Mouse (Mus musculus): ENCODE results near the gene Map3k3. TPM values are rescaled to one million over a fixed set of nuclear protein-coding genes. Genes with fewer than 3 reads are reported as not detected.

Gene Map3k3
- polyA plus RNA-seq, 1 experiment from 2014 or later, result 20.6 TPM

DNA sequence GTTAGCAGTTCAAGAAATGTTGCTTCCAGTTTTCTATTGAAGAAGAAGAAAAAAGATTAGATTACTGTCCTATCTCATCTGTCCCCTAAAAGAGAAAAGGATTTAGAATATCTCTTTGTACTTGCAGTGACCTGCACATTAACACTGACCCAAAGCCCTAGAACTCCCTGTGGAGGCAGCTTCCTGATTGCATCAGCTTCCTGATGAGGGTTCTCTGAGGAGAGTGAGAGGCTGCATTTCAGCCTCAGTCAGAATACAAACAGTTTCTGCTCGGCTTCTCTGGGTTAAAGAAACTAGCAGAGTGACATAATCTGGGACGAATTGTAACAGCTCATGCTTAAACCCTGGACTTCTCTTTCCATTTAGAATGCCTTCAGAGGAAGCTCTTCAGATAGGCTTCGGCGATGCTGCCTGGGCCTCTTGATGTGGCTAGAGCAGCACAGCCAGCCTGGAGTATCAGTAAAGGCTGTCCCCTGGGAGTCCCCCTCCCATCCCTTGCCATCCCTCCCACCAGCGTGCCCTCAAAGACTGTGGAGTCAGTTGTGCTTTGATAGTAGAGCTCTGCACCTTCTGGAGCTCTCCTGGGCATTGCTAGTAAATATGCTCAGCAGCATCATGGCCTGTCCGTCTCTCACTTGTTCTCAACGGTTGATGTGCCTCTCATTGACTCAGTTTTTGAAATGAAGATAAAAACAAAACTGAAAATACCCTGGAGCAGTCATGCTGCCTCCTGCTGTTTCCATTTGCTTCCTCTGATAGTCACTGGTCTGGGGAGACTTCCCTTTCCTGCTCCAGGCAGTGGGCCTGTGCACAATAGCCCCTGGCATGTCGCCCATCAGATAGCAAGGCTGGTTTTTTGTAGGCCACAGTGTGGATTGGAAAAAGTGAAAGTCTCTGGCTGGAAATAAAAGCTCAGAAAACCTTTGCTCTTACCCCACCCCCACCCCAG is 50.4 kb downstream of the Map3k3 start:
- DNase-seq (ENCODE audit: low spot score) (no peak), ATAC-seq (replicated peaks; ENCODE audit: low FRiP score) (no peak)
- Histone ChIP-seq H3K27me3 (ENCODE audit: control insufficient read depth, insufficient read depth, low read length) (no peaks in the 10 kb centered on the region), H3K4me3 (ENCODE audit: low read depth, low read length) (no peak overlapping the region), H3K4me2 (ENCODE audit: low read depth, low read length, severe bottlenecking) (no peak overlapping the region), H3K27ac (ENCODE audit: low read depth, low read length) (0 out of 2 replicates have a peak overlapping the region, but pooled peaks have one; percentile 7), H3K36me3 (ENCODE audit: control insufficient read depth, insufficient read depth, low read length) (no peaks in the 10 kb centered on the region), H3K9me3 (ENCODE audit: control insufficient read depth, low read length) (no peaks in the 10 kb centered on the region), H3K9ac (ENCODE audit: low read length) (no peak overlapping the region), H3K4me1 (replicated peaks; ENCODE audit: control insufficient read depth, insufficient read depth, low read length) (no peaks in the 10 kb centered on the region)
- WGBS, result 45% methylated on average over 8 of the region's 8 CpGs

DNA sequence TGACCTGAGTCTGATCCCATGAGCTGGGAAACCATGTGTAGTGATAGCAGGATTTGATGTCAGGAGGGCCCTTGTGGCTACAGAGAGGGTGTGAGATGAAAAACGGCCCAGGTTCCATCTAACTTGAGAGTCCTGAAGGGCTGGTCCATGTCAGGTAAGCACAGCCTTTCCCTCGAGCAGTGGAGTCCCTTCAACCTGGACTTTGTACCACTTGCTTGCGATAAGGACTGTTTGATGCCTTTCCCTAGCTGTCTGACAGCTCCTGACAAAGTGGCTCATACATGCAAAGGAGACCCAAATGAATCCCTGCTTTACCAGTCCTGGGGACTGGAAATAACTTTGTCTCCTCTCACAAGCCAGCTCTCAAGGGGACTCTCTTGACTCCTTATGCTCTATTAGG is 66.8 kb downstream of the Map3k3 start:
- no peaks in the 10 kb centered on the region for H3K27me3 ChIP-seq (ENCODE audit: control insufficient read depth, insufficient read depth, low read length)
- H3K36me3 ChIP-seq (ENCODE audit: control insufficient read depth, insufficient read depth, low read length), result no peaks in the 10 kb centered on the region; the same call in 1 of the 2 replicates
- H3K27ac ChIP-seq (ENCODE audit: low read depth, low read length), result no peak overlapping the region
- no peak for DNase-seq (ENCODE audit: low spot score)
- no peak for ATAC-seq (replicated peaks; ENCODE audit: low FRiP score)
- no peak overlapping the region for H3K9ac ChIP-seq (ENCODE audit: low read length)
- no peaks in the 10 kb centered on the region for H3K4me1 ChIP-seq (replicated peaks; ENCODE audit: control insufficient read depth, insufficient read depth, low read length)
- H3K4me2 ChIP-seq (ENCODE audit: low read depth, low read length, severe bottlenecking), result no peak overlapping the region
- WGBS, result 89% methylated on average over 3 of the region's 3 CpGs
- no peak overlapping the region for H3K4me3 ChIP-seq (ENCODE audit: low read depth, low read length)
- H3K9me3 ChIP-seq (ENCODE audit: control insufficient read depth, low read length), result no peaks in the 10 kb centered on the region

DNA sequence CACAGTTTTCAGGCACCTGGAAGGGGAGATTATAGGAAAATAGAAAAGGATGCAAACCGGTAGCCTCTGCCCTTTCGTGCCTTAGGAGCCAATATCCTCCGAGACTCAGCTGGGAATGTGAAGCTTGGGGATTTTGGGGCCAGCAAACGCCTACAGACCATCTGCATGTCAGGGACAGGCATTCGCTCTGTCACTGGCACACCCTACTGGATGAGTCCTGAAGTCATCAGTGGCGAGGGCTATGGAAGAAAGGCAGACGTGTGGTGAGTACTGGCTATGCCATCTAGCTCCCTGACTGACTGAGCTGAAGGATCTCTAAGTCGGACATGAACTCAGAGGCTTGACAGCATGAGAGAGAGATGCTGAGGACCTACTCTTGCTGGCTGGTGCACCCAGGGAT is 67.7 kb downstream of the Map3k3 start:
- H3K4me1 ChIP-seq (replicated peaks; ENCODE audit: control insufficient read depth, insufficient read depth, low read length), result no peaks in the 10 kb centered on the region
- peaks cover 6% of the 10 kb centered on the region; the same call in 1 of the 2 replicates for H3K36me3 ChIP-seq (ENCODE audit: control insufficient read depth, insufficient read depth, low read length)
- ATAC-seq (replicated peaks; ENCODE audit: low FRiP score) (no peak), DNase-seq (ENCODE audit: low spot score) (no peak)
- H3K9me3 ChIP-seq (ENCODE audit: control insufficient read depth, low read length), result no peaks in the 10 kb centered on the region
- H3K4me3 ChIP-seq (ENCODE audit: low read depth, low read length), result no peak overlapping the region
- 75% methylated on average over 8 of the region's 8 CpGs for WGBS
- H3K4me2 ChIP-seq (ENCODE audit: low read depth, low read length, severe bottlenecking), result no peak overlapping the region
- H3K27ac ChIP-seq (ENCODE audit: low read depth, low read length), result no peak overlapping the region
- H3K9ac ChIP-seq (ENCODE audit: low read length), result no peak overlapping the region
- no peaks in the 10 kb centered on the region for H3K27me3 ChIP-seq (ENCODE audit: control insufficient read depth, insufficient read depth, low read length)

DNA sequence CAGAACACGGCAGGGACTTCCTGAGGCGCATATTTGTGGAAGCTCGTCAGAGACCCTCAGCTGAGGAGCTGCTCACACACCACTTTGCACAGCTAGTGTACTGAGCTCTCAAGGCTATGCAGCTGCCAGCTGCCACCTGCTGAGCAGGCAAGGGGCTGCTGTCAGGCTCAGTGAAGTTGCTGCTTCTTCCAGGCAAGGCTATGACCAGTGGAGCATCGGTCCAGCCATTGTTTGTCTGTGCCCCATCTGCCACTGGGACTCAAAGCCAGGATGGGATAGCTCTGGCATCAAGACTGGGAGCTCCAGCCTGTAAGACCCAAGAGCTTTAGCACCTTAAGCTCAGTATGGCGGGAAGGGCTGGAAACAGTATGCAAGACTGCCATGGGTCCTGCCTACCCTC is 69.7 kb downstream of the Map3k3 start:
- peaks cover 5% of the 10 kb centered on the region for H3K4me1 ChIP-seq (replicated peaks; ENCODE audit: control insufficient read depth, insufficient read depth, low read length)
- no peak overlapping the region for H3K4me3 ChIP-seq (ENCODE audit: low read depth, low read length)
- WGBS, result 83% methylated on average over 5 of the region's 5 CpGs
- H3K27me3 ChIP-seq (ENCODE audit: control insufficient read depth, insufficient read depth, low read length), result no peaks in the 10 kb centered on the region
- DNase-seq (ENCODE audit: low spot score) (no peak), ATAC-seq (replicated peaks; ENCODE audit: low FRiP score) (no peak)
- H3K36me3 ChIP-seq (ENCODE audit: control insufficient read depth, insufficient read depth, low read length), result peaks cover 6% of the 10 kb centered on the region; the same call in 1 of the 2 replicates
- no peak overlapping the region for H3K9ac ChIP-seq (ENCODE audit: low read length)
- no peak overlapping the region for H3K27ac ChIP-seq (ENCODE audit: low read depth, low read length)
- no peak overlapping the region for H3K4me2 ChIP-seq (ENCODE audit: low read depth, low read length, severe bottlenecking)
- no peaks in the 10 kb centered on the region for H3K9me3 ChIP-seq (ENCODE audit: control insufficient read depth, low read length)

DNA sequence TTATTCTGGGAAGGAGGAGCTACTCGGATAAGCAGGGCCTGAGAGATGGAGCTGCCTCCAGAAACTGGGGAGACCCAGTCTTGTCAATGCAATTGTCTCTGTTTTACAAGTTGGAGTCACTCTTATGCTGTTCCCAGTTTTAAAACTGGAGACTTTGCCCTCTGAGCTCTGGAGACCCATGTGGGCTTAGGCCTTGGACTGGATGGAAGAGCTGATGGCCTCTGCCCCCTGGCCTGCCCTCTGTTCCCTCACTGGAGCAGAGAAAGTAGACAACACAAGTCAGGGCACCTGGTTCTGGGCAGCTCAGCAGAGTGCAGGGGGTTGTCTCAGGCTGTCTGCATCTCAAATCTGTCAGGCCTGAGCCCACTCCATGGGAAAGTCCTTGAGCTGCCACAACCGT is 70.4 kb downstream of the Map3k3 start:
- no peaks in the 10 kb centered on the region for H3K27me3 ChIP-seq (ENCODE audit: control insufficient read depth, insufficient read depth, low read length)
- H3K9ac ChIP-seq (ENCODE audit: low read length), result no peak overlapping the region
- no peak overlapping the region for H3K4me3 ChIP-seq (ENCODE audit: low read depth, low read length)
- no peaks in the 10 kb centered on the region for H3K9me3 ChIP-seq (ENCODE audit: control insufficient read depth, low read length)
- no peak overlapping the region for H3K27ac ChIP-seq (ENCODE audit: low read depth, low read length)
- H3K4me2 ChIP-seq (ENCODE audit: low read depth, low read length, severe bottlenecking), result no peak overlapping the region
- ATAC-seq (replicated peaks; ENCODE audit: low FRiP score) (no peak), DNase-seq (ENCODE audit: low spot score) (no peak)
- peaks cover 6% of the 10 kb centered on the region; the same call in 1 of the 2 replicates for H3K36me3 ChIP-seq (ENCODE audit: control insufficient read depth, insufficient read depth, low read length)
- peaks cover 5% of the 10 kb centered on the region for H3K4me1 ChIP-seq (replicated peaks; ENCODE audit: control insufficient read depth, insufficient read depth, low read length)
- 81% methylated on average over 2 of the region's 2 CpGs for WGBS

GRCm38 (mm10) chr11:106155761-106156160 is 71.3 kb downstream of the Map3k3 start:
- Histone ChIP-seq H3K36me3 (ENCODE audit: control insufficient read depth, insufficient read depth, low read length) (peaks cover 6% of the 10 kb centered on the region; the same call in 1 of the 2 replicates), H3K4me1 (replicated peaks; ENCODE audit: control insufficient read depth, insufficient read depth, low read length) (peaks cover 7% of the 10 kb centered on the region), H3K27ac (ENCODE audit: low read depth, low read length) (no peak overlapping the region), H3K4me2 (ENCODE audit: low read depth, low read length, severe bottlenecking) (no peak overlapping the region), H3K9me3 (ENCODE audit: control insufficient read depth, low read length) (no peaks in the 10 kb centered on the region), H3K9ac (ENCODE audit: low read length) (no peak overlapping the region), H3K4me3 (ENCODE audit: low read depth, low read length) (no peak overlapping the region), H3K27me3 (ENCODE audit: control insufficient read depth, insufficient read depth, low read length) (no peaks in the 10 kb centered on the region)
- no peak for ATAC-seq (replicated peaks; ENCODE audit: low FRiP score)
- 63% methylated on average over 3 of the region's 3 CpGs for WGBS
- no peak for DNase-seq (ENCODE audit: low spot score)

DNA sequence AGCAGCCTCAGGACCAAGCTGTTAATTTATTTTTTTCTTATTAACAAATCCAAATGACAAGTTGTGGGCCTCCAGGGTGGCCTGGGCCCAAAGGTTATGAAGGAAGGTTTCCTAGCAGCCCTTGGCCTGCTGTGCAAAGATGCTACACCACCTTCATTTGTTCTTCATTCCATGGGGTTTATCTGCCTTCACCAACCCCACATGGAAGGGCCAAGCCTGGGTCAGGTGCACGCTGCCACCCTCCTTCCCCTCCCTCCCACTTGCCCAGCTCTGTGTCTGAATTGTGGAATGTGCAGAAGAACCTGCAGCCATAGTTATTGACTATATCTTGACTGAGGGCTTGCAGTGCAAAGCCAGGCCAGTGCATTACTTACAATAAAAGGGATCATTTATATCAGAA is 71.8 kb downstream of the Map3k3 start:
- no peaks in the 10 kb centered on the region for H3K27me3 ChIP-seq (ENCODE audit: control insufficient read depth, insufficient read depth, low read length)
- no peak overlapping the region for H3K4me3 ChIP-seq (ENCODE audit: low read depth, low read length)
- H3K9me3 ChIP-seq (ENCODE audit: control insufficient read depth, low read length), result no peaks in the 10 kb centered on the region
- no peak overlapping the region for H3K4me2 ChIP-seq (ENCODE audit: low read depth, low read length, severe bottlenecking)
- peaks cover 6% of the 10 kb centered on the region; the same call in 1 of the 2 replicates for H3K36me3 ChIP-seq (ENCODE audit: control insufficient read depth, insufficient read depth, low read length)
- H3K4me1 ChIP-seq (replicated peaks; ENCODE audit: control insufficient read depth, insufficient read depth, low read length), result peaks cover 12% of the 10 kb centered on the region
- H3K27ac ChIP-seq (ENCODE audit: low read depth, low read length), result no peak overlapping the region
- H3K9ac ChIP-seq (ENCODE audit: low read length), result no peak overlapping the region
- DNase-seq (ENCODE audit: low spot score), result no peak
- 79% methylated on average over 1 of the region's 1 CpGs for WGBS
- no peak for ATAC-seq (replicated peaks; ENCODE audit: low FRiP score)

DNA sequence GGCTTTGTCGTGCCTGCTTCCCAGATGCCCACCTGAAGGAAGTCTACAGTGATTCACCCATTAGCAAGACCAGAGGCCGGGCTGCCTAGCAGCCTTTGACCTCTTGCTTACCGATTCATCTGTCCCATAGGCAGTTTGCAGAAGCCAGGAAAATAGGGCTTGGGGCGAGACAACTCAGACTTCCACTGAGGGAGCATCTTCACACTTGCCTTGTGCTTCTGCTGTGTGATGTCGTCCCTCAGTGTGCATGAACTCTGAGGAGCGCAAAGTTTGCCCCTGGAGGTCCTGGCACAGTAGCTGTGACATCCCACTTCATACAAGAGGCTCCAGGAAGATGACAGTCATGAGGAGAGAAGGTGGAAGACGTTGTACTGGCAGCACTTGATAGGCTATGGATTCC is 72.7 kb downstream of the Map3k3 start:
- Histone ChIP-seq H3K4me2 (ENCODE audit: low read depth, low read length, severe bottlenecking) (no peak overlapping the region), H3K9ac (ENCODE audit: low read length) (no peak overlapping the region), H3K27me3 (ENCODE audit: control insufficient read depth, insufficient read depth, low read length) (no peaks in the 10 kb centered on the region), H3K9me3 (ENCODE audit: control insufficient read depth, low read length) (no peaks in the 10 kb centered on the region), H3K4me1 (replicated peaks; ENCODE audit: control insufficient read depth, insufficient read depth, low read length) (peaks cover 13% of the 10 kb centered on the region), H3K4me3 (ENCODE audit: low read depth, low read length) (no peak overlapping the region), H3K36me3 (ENCODE audit: control insufficient read depth, insufficient read depth, low read length) (peaks cover 6% of the 10 kb centered on the region; the same call in 1 of the 2 replicates), H3K27ac (ENCODE audit: low read depth, low read length) (no peak overlapping the region)
- DNase-seq (ENCODE audit: low spot score) (no peak), ATAC-seq (replicated peaks; ENCODE audit: low FRiP score) (no peak)
- WGBS, result 96% methylated on average over 7 of the region's 7 CpGs

Measured in forebrain, embryonic 11.5 days (tissue).